Mouse (Mus musculus) G1E-ER4 (cell line): ENCODE results near the gene Apoc2. TPM values are rescaled to one million over a fixed set of nuclear protein-coding genes. Genes with fewer than 3 reads are reported as not detected.

Experiments used
- GATA1 ChIP-seq: IDR thresholded peaks from one replicate; pipeline ENCODE4 v1.8.0; 2012; ENCODE audit warnings: low read length, inconsistent platforms
- polyA plus RNA-seq: library from polyadenylated mRNA; stranded (reverse); fragments of >175 nt; gene quantifications from 2 replicates; pipeline ENCODE4 v1.2.3, GENCODE M21; 2012

The Apoc2 gene
- polyA plus RNA-seq, 1 experiment, result not detected

- no peak for TF ChIP-seq GATA1
Measured at GRCm38 (mm10) chr7:19702859-19703555, 25.3 kb upstream of the Apoc2 start.

- no peak for TF ChIP-seq GATA1
Measured at GRCm38 (mm10) chr7:19701069-19701761, 23.5 kb upstream of the Apoc2 start.

GRCm38 (mm10) chr7:19700299-19701068 lies 22.7 kb upstream of the Apoc2 start:
- TF ChIP-seq GATA1, result no peak

GRCm38 (mm10) chr7:19699827-19700148 lies 22.0 kb upstream of the Apoc2 start:
- TF ChIP-seq GATA1, result no peak

- TF ChIP-seq GATA1, result no peak
Measured at GRCm38 (mm10) chr7:19698907-19699826, 21.4 kb upstream of the Apoc2 start, which contains the start of gene Apoe. Gene Apoe, minus strand, starts transcription at chr7:19699188.

GRCm38 (mm10) chr7:19697949-19698906 lies 20.5 kb upstream of the Apoc2 start:
- no peak for TF ChIP-seq GATA1

GRCm38 (mm10) chr7:19696336-19696873 lies 18.7 kb upstream of the Apoc2 start:
- no peak for TF ChIP-seq GATA1

GRCm38 (mm10) chr7:19695881-19696280 lies 18.1 kb upstream of the Apoc2 start:
- no peak for TF ChIP-seq GATA1

- TF ChIP-seq GATA1, result peak; percentile 89
Measured at GRCm38 (mm10) chr7:19695213-19695594, 17.5 kb upstream of the Apoc2 start.

- no peak for TF ChIP-seq GATA1
Measured at GRCm38 (mm10) chr7:19694336-19695212, 16.8 kb upstream of the Apoc2 start.

- TF ChIP-seq GATA1, result no peak
Measured at GRCm38 (mm10) chr7:19693421-19693820, 15.7 kb upstream of the Apoc2 start.

- TF ChIP-seq GATA1, result no peak
Measured at GRCm38 (mm10) chr7:19691873-19692865, 14.4 kb upstream of the Apoc2 start, which contains the start of gene Apoc1. Gene Apoc1, minus strand, starts transcription at chr7:19692660.
